Mouse (Mus musculus) C2C12 (cell line): ENCODE data around the gene Pdlim1.

Experiments used
- CEBPB ChIP-seq: IDR thresholded peaks from one replicate; pipeline ENCODE4 v1.6.1; 2011; ENCODE audit warnings: low read depth, mild to moderate bottlenecking, control low read depth, moderate library complexity
- CTCF ChIP-seq: IDR thresholded peaks from one replicate; pipeline ENCODE4 v1.5.1; 2011; ENCODE audit not compliant: control insufficient read depth, insufficient read depth, insufficient read length
- FOSL1 ChIP-seq: IDR thresholded peaks from one replicate; pipeline ENCODE4 v1.8.0; 2011; ENCODE audit warnings: mild to moderate bottlenecking, low read length; ENCODE audit not compliant: poor library complexity, insufficient read depth, severe bottlenecking
- MAX ChIP-seq: IDR thresholded peaks from one replicate; pipeline ENCODE4 v1.6.1; 2011; ENCODE audit warnings: mild to moderate bottlenecking, control low read depth
- MYOD1 ChIP-seq: IDR thresholded peaks from one replicate; pipeline ENCODE4 v1.6.1; 2011; ENCODE audit warnings: low read depth; ENCODE audit not compliant: control insufficient read depth, insufficient read length
- USF1 ChIP-seq: IDR thresholded peaks from one replicate; pipeline ENCODE4 v1.6.1; 2011; ENCODE audit warnings: low read depth, mild to moderate bottlenecking, control low read depth, moderate library complexity

- TF ChIP-seq CTCF (no peak), CEBPB (no peak), USF1 (no peak), MYOD1 (no peak), FOSL1 (no peak), MAX (no peak)
Observed at GRCm38 (mm10) chr19:40270351-40271307, 1.0 kb downstream of the Pdlim1 start.
